Mouse (Mus musculus): ENCODE data around the gene Chn1.

DNA sequence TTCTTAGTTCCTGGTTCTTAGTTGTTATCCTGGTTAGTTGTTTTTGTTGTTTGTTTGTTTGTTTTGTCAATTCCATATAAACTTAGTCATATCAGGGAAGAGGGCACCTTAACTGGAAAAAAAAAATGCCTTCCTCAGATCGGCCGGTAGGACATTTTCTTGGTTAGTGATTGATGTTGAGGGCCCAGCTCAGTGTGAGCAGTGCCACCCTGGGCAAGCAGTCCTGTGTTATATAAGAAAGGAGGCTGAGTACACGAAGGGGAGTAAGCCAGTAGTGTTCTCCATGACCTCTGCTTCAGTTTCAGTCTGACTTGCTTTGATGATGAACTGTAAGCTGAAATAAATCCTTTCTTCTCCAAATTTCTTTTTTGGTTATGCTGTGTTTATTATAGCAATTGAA, 138.8 kb downstream of the Chn1 start:
- TF ChIP-seq CTCF (IDR thresholded peaks at IDR 0.05; ENCODE audit: insufficient read depth, low read length): no peak
- TF ChIP-seq POLR2A (IDR thresholded peaks at IDR 0.05; ENCODE audit: borderline replicate concordance, extremely low read depth, low read depth, low read length): no peak
